Mouse (Mus musculus) adrenal gland, postnatal 10 days (tissue): ENCODE data around the gene Sp110. TPM values are rescaled to one million over a fixed set of nuclear protein-coding genes. Genes with fewer than 3 reads are reported as not detected.
"Not testable (repeated sequence)": the region's sequence is repeated elsewhere in the genome, so short reads cannot be mapped to it uniquely, and the experiment has no call there.

Experiments
- DNase-seq: peaks from one replicate; pipeline ENCODE4 v3.0.0; 2021; ENCODE audit warnings: mixed read lengths
- total RNA-seq, 2 experiments: library from RNA; stranded (reverse); gene quantifications; 2 replicates each; pipeline ENCODE4 v1.2.3; 2021

The Sp110 gene
- total RNA-seq, 2 experiments from 2014 or later, result 4.2 to 4.5 TPM

- not testable (repeated sequence) for DNase-seq
Measured at GRCm38 (mm10) chr1:85546442-85546841, 52.2 kb downstream of the Sp110 start.

GRCm38 (mm10) chr1:85543818-85544217, 54.8 kb downstream of the Sp110 start:
- not testable (repeated sequence) for DNase-seq

GRCm38 (mm10) chr1:85528451-85529110, 70.0 kb downstream of the Sp110 start:
- not testable (repeated sequence) for DNase-seq

Other genes starting within 250 kb of the Sp110 start
- not detected for gene G530012D18Rik, start 23.1 kb downstream of the Sp110 start, total RNA-seq
- 1 to 10 TPM; 4.5 to 4.6 TPM for gene Sp140, start 1.6 kb upstream of the Sp110 start, total RNA-seq
- 10 to 100 TPM; 13.8 to 19.8 TPM for gene Sp100, start 51.2 kb upstream of the Sp110 start, total RNA-seq
- gene A630001G21Rik, start 179.8 kb upstream of the Sp110 start, total RNA-seq, result 1 to 10 TPM; 1.5 to 2.4 TPM
- gene Cab39, start 194.6 kb upstream of the Sp110 start, total RNA-seq, result 100 to 1,000 TPM; 118 to 121 TPM